Mouse (Mus musculus): ENCODE measurements around the gene Comtd1.

Gene Comtd1

GRCm38 (mm10) chr14:21848166-21849154, at the start of gene Comtd1:
Gene Comtd1, minus strand, starts transcription at chr14:21848977.
- peak; percentile 66 for DNase-seq (ENCODE audit: extremely low read depth, low read depth)

DNA sequence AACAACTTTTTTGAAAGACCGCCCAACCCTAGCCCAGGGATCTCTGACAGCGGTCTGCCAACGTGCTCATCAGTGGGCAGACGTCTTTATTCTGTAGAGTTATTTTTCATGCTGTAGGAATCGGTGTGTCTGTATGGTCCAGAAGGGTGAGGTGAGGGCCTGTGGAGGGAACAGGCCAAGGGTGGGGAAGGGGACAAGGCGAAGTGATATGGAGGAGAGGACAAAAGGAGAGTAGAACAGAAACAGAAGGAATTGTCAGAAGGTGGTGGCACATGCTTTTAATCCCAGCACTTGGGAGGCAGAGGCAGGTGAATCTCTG, 43.5 kb upstream of the Comtd1 start:
- no peak for DNase-seq (ENCODE audit: extremely low read depth, low read depth)

DNA sequence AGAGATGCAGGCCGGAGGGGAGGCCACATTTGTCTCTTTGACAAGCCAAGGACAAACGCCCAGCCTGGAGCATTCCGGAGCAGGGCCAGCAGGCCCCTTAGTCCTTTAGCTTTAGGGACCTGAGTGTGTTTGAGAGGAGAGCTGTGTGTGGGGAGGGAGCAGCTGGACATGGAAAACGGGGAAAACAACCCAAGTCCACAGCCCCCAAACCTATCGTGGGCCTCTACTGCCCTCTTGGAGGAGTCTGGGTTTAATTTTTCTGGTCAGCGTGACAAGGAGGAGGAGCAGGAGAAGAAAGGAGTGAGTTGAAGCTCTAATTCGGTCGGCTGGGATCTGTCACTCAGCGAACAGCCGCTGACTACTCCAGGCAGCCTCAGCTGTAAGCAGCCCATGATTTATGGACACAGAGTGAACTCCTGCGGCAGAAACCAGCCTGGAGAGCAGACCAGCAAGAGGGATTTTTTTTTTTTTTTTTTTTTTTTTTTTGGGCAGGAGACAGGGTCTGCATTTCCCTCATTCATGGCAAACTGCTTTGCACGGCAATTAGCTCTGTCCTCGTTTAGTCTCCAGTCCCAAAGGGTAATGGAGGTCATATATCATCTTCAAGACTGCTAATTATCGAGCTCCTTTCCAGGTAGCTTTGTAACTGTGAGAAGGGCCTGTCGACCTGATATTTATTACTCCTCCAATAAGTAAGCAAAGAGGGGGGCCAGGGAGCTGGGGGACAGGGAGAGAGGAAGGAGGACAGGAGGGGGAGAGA, 43.0 kb upstream of the Comtd1 start:
- DNase-seq (ENCODE audit: extremely low read depth, low read depth) = no peak

DNA sequence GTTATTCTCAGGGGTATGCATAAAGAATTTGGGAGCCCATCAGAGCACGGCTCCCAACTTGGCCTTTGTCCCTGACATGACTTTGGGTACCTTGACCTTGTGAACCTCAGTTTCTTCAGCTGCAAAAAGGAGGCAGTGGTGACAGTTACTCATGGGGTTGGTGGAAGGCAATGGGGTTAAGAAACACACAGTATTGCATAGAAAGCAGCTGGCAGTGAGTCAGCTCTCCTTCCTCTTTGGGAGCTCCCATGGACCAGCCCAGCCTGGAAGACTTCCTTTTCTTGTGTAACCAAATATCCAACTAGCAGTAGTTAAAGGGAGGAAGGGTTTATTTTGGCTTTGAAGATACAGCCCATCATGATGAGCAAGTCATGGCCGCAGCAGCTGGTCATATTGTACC, 41.7 kb upstream of the Comtd1 start:
- DNase-seq (ENCODE audit: extremely low read depth, low read depth) = no peak

DNA sequence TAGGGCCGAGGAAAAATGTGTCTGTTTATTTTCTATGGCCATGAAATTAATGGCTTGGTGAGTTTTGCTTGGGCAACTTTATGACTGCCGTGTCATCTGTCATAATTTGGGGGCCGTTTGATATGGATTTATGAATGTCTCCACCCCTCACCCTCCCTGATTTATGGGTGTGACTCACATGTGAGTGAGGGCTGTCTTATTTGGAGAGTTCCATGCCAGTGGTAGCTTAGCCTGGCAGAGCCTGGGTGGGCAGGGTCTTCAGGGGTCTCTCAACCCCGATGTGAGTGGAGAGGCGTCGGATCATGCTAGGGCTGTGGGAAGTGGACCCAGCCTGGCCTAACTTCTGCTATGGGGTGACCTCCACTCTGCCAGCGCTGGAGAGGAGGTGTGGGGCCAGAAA, 18.0 kb upstream of the Comtd1 start:
- DNase-seq (ENCODE audit: extremely low read depth, low read depth) = no peak

DNA sequence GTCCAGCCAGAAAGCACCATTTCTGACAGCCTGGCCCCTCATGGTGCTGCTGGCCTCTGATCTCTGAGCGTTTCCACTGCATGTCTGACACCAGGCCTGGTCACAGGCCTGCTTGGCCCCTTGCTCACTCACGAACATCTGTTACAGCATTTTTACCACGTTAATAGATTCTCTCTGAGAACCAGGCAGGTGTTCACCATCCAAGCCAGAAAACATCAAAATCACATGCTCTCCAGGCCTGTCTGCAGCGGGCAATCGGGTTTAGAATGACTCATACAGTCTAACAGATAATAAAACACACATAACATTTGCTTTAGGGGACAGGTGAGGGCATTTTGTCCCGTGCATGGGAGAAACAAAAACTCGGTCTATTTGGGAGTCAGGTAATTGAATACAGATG, 17.5 kb upstream of the Comtd1 start:
- no peak for DNase-seq (ENCODE audit: extremely low read depth, low read depth)

DNA sequence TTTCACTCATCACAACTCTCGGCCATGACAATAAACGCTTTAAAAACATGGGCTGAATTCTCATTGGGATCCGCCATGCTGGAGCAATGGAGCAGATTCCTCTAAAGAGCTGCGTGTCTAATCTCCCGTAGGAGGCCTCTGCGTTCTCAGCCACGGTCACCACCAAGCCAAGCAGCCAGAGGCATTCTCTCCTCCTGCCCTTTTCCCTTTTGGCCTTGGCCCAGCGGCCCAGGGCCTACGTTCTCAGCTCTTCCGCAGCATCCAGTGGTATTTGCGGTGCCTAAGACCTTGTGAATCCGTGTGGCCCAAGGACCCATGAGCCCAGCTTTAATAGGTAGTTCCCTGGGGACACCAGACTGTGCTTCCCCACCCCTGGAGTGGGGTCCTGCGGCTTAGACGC, 8.1 kb upstream of the Comtd1 start:
- DNase-seq (ENCODE audit: extremely low read depth, low read depth) = no peak

DNA sequence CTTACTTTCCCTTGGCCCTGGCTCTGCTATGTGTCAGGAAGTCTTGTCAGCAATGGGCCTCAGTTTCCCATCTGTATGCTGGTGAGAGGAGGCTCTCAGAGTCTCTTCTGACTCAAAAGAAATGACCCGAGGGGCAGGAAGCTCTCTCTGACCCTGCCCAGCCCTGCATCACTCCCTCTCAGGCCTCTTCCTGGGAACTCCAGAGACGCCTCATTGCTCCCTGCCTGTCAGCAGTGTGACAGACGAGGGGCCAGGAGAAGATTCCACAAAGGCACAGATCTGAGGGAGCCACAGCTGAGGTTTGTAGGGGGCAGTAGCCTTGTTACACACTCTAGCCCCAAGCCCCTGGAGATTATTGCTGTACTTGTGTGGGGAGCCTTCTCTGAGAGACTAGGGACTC, 7.2 kb upstream of the Comtd1 start:
- no peak for DNase-seq (ENCODE audit: extremely low read depth, low read depth)

DNA sequence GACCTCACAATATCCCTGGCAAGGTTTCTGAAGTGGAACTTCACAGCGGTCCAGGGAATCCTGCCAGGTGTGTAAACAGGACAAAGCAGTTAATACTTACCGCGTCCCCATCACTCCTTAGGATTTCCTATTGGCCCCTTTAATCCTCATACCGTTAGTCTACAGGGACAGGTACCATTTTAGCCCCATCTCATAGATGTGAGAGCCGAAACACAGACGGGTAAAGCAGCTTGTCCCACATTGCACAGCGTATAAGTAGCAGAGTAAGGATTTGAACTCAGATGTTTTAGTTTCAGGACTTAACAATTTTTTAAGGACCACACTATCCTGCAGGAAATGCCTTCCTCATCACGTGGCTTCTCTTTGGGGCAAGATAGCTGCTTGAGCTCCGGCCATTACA, 5.5 kb upstream of the Comtd1 start:
- DNase-seq (ENCODE audit: extremely low read depth, low read depth) = no peak

DNA sequence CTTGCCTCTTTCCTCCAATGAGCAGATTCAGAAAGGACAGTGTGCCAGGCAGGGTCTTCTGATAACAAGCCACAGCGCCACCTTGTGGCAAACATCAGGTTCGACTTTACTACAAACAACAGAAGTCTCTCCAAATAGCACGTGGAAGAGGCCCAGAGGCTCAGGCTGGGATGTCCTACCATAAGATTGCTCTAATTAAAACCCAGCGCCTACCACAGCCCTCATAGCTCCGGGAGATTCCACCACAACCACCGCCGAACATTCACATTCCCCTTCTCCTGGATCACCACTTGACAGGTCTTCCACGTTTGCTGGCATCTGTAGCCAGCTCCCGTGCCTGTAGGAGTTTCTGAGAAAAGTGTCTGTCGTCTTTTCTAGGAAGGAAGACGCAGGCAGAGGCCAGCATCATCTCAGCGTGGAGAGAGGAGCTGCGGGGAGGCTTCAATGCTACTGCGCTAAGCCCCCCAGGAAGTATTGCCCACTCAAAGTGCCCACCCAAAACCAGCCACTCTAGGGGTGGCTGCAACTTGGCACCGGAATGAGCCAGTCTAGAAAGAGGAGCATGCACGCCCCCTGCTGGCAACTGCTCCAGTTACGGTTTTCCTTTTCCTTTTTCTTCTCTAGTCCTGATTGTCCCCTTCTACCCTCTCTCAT, 4.8 kb upstream of the Comtd1 start:
- DNase-seq (ENCODE audit: extremely low read depth, low read depth) = peak; percentile 80

DNA sequence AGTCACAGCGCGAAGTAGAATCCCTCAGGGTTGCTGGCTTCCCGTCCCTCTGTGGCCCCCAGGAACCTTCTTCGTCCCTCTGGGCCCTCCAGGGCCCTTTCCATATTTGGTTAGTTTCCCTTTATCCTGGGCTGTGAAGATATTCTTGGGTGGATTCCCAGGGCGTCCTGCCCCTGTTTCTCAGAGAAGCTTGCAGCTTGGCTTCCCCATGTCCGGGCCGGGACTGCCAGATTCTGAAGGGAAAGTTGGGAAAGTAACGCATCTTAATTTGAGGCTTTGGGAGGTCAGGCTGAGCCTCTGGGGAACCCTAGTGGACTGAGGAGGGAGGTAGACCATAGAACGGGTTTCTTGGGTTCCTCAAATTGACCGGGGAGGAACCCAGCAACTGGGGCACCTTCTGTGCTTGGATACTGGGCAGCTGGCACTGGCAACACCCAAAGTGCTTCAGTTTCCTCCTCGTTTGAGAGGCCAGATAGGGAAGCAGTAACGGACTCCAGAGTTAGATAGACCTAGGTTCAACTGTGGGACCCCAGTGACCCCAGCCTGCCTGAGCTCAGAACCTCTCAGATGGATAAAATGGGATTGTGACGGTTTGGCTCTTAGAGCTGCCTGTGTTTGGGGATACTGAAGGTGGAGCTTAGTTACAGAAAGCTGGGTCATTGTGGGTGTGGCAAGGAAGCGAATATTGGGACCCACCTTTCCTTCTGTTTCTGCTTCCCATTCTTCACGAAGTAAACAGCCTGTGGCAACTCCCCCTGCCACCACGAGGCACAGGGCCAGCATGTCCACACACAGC, 3.4 kb upstream of the Comtd1 start:
- DNase-seq (ENCODE audit: extremely low read depth, low read depth) = no peak

GRCm38 (mm10) chr14:21850419-21851127, 1.8 kb upstream of the Comtd1 start:
- no peak for DNase-seq (ENCODE audit: extremely low read depth, low read depth)

GRCm38 (mm10) chr14:21849524-21850418, 994 bp upstream of the Comtd1 start:
- peak; percentile 44 for DNase-seq (ENCODE audit: extremely low read depth, low read depth)

DNA sequence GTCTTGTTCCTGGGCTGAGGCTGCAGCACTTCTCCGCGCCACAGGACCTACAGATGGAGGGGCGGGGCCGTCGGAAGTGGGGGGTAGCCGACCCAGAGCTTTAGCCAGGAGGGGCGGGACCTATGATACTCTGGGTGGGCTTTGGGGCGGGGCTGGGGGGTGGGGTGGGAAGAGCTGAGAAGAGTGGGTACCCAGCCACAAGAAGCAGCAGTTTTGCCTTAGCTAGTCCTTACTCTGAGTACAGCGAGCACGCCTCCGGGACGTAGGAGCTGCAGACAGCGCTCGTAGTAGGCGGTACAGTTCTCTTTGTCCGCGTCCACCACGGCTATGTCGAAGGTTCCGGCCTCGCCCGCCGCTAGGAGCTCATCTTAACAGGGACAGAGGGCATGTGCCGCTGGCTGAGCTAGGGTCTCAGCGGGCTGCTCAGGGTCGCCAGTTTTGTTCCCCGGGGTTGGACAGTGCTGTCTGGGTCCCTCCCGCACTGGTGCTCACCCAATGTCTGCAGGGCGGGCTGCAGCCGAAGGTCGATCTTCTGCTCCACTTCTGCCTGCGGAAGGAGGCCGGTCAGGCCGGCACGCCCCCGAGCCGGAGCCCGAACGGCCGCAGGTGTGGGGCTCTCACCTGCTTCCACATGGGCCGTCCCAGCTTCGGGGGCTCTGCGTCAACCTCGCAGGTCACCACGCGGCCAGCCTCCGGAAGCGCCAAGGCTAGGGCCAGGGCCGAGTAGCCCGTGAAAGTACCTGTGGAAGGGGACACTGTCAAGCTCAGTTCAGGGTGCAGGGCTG, 1.2 kb downstream of the Comtd1 start:
- no peak for DNase-seq (ENCODE audit: extremely low read depth, low read depth)

GRCm38 (mm10) chr14:21846827-21847380, 1.9 kb downstream of the Comtd1 start:
- no peak for DNase-seq (ENCODE audit: extremely low read depth, low read depth)

DNA sequence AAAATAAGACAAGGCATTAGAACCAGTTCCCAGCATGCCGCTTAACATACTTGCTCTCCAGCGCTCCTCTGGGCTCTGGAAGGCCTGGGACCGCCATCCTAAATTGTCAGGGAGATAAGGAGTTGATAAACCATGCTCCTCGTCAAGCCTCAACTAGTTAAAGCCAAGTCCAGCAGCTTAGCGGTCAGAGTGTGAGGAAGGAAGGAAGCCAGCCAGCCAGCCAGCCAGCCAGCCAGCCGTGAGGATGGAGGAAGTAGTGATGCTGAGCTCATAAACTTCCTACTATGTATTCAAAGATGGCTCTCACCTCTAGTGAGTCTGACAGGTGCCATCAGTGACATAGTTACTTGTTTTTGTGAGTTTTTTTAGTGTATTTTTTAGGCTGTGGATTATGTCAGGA, 5.5 kb downstream of the Comtd1 start:
- no peak for DNase-seq (ENCODE audit: extremely low read depth, low read depth)

DNA sequence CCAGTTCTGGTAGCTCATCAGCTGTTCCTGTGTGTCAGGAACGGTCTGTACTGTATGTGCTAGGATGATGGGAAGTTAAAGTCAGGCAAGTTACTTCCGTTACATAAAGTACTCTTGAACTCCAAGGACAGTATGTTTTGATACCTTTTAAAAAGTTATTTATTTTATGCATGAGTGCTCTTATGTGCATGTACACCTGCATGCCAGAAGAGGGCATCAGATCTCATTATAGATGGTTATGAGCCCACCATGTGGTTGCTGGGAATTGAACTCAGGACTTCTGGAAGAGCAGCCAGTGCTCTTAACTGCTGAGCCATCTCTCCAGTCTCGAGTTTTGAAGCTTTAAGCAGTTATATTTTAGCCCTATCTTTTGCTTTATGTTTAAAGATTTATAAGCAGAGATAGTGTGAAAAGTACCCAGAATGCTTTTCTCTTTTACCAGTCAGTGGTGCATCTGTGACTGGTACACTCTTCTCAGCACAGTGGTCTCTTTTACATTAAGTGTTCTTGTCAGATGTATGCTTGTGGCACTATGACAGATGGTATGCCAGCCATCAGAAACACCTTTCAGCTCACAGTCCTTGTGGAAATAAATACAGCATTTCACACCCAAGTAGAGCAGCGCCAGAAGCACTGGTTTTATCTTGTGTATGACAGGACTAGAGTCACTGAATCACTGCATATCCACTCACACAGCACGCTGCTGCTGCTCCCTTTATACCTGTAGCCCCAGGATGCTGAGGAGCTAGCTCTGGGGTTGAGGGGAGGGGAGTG, 6.8 kb downstream of the Comtd1 start:
- DNase-seq (ENCODE audit: extremely low read depth, low read depth) = no peak

All from MEL-GATA-1-ER (cell line).